Mouse (Mus musculus): ENCODE results near the gene Ahcyl2.
"Not testable (repeated sequence)": the region's sequence is repeated elsewhere in the genome, so short reads cannot be mapped to it uniquely, and the experiment has no call there.

- not testable (repeated sequence) for TF ChIP-seq CTCF (IDR thresholded peaks at IDR 0.05; ENCODE audit: low read depth); EP300 (optimal IDR thresholded peaks at IDR 0.05)
These were observed 7.4 kb upstream of the Ahcyl2 start for GRCm38 (mm10) chr6:29760397-29760796.

Measured in stomach, postnatal 0 days (tissue).